Mouse (Mus musculus) NIH3T3 (cell line): ENCODE data around the gene Slc7a15.
A peak's percentile ranks its signal among the peaks of the same experiment; 100 is the strongest.
"Not testable (repeated sequence)": the region's sequence is repeated elsewhere in the genome, so short reads cannot be mapped to it uniquely, and the experiment has no call there.

Experiments used
- DNase-seq: peaks from one replicate; pipeline ENCODE4 v3.0.0-alpha.2; 2012; ENCODE audit warnings: low read depth

The Slc7a15 gene

DNA sequence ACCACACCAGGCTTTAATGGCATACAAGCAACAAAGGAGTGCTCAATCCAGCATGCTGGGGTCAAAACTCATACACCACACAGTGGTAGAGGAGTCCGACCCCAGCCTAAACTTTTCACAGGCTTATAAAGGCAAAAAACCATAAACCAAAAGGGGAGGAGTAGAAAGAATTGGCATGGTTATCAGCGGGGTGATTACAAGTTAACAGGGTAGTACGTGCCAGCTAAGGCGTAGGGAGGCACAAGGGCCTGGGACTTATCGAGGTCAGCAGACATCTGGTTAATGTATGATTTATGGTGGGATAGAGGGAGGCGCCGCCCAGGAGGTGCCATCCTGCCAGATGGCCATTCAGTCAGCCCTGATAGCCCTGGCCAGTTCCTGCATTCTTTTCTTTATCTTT lies at the start of gene Slc7a15:
Gene Slc7a15, minus strand, starts transcription at position 101 of the 400 bp plus-strand sequence.
- not testable (repeated sequence) for DNase-seq

DNA sequence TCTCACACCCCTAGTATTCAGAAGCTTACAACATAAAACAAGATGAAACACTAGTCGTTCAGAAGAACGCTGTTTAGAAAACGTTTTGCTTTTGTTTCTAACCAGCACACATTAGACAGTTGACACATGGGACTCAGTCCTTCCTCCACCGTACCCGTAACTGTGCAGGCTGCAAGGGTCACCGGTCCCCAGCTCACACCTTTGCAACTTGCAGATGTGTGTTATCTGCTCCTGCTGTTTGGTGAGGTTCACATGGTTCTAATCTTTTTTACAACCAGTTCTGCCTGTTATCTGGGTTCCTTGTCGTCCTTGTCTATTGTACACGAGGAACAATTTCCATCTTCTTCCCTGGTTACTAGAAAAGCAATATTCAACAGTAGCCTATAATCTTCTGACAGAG lies 49.3 kb upstream of the Slc7a15 start:
- DNase-seq, result not testable (repeated sequence)

DNA sequence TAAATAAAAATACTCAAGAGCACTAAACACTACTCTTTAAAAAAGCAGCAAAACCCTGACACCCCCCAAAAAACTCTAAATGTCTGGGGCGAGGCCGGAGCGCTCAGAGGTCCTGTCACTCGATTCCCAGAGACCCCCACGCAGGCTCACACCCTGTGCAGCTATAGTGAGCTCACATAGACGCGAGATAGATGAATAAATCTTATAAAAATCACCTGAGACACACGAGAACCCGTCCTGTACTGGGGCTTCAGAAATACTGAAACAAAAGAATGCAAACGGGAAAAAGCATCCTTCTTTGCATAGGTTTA lies 42.5 kb upstream of the Slc7a15 start:
- no peak for DNase-seq

DNA sequence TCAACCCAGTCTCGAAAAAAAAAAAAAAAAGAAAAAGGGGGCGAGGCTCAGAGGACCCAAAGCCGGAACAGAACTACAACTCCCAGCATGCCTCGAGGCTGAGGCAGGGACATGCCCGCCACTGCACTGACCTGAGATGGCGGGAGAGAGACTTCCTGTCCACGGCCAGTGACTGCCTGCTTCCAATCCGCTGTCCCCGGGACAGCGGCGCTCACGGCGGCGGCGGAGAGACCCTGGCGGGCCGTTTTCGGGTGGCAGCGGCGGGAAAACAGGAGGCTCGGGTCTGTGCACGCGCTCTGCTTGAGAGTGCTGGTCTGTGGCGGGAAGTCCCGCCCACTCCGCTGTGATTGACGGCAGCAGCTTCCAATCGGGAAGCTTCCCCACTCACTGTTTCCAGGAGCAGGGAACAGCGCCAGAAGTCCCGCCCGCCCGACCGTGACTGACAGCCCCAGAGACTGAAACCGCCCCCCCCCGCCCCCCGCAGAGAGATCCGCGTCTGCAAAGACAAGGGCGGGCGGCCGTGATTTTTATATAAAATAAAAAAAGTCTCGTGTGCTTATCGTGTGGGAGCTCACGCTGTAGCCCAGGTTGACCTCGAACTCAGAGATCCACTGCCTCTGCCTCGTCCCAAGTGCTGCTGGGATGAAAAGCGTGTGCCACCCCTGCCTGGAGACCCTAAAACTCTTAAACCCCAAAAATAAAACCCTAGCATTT lies 42.0 kb upstream of the Slc7a15 start:
- DNase-seq, result peak; percentile 98

DNA sequence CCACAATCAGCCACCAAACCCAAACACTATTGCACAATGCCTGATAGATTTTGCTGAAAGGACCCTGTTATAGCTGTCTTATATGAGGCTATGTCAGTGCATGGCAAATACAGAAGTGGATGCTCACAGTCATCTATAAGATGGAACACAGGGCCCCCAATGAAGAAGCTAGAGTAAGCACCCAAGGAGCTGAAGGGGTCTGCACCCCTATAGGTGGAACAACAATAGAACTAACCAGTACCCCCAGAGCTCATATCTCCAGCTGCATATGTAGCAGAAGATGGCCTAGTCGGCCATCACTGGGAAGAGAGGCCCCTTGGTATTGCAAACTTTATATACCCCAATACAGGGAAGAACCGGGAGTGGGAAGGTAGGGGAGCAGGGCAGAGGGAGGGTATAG lies 41.3 kb upstream of the Slc7a15 start:
- DNase-seq, result not testable (repeated sequence)

DNA sequence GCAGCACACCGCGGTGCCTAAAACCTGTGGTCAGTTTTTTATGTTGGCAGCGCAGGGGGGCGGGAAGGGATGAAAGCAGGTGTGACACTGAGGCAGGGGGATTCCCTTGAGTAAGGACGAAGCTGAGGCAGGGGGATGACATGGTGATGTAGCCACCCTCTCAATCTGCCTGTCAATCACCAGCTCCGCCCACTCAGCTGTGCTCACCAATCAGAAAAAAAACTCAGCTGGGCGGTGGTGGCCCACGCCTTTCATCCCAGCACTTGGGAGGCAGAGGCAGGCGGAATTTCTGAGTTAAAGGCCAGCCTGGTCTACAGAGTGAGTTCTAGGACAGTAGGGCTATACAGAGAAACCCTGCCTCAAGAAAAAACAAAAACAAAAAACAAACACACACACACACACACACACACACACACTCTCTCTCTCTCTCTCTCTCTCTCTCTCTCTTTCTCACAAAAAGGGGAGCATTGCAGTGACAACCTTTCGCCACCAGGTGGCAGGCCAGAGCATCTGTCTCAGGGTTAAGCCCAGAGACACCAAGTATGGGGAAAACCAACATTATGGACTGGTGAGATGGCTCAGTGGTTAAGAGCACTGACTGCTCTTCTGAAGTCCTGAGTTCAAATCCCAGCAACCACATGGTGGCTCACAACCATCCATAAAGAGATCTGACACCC lies 39.7 kb upstream of the Slc7a15 start:
- peak; percentile 92 for DNase-seq

DNA sequence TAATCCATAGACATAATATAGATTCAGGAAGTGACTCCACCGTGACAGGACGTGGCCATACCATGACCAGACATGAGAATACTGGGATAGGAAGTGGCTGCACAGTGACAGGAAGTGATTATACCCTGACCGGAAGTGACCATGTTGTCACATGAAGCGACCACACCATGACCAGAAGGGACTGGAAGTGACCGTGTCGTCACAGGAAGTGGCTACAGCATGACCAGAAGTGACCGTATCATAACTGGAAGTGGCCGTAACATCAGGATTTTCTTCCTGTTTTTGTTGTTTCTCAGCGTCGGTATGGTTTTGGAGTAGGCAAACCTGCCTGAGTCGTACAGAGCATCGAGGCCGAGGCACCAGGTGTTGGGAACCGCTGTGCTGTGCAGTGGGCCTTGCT lies 38.1 kb upstream of the Slc7a15 start:
- no peak for DNase-seq

DNA sequence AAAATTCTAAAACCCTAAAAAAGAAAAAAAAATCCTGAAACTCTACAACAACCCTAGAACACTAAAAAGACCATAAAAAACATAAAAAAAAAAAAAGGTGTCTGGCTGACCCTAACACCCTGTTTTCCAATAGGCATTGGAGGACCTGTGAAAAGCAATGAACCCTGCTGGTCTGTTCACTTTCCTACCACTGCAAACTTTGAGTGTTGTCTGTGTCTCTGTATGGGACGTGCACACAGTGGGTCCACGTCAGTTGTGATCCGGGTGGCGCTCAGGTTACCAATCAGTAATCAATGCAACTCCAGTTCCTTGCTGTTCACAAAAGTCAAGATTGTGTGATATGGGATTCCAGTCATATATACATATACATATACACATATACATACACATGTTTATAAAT lies 36.7 kb upstream of the Slc7a15 start:
- no peak for DNase-seq

DNA sequence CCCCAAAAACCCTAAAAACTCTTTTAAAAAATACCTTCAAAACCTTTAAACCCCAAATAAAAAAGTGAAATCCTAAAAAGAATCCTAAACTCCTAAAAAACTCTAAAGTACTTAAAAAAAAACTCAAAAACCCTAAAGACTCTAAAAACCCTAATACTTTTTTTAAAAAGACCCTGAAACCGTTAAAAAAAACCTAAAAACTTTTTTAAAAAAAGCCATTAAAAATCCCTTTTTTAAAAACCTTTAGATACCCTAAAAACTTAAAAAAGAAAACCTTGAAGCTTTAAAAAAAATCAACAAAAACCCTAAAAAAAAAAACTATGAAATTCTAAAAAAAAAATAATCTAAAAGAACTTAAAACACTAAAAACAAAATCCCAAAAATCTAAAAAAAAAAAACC lies 35.4 kb upstream of the Slc7a15 start:
- no peak for DNase-seq

DNA sequence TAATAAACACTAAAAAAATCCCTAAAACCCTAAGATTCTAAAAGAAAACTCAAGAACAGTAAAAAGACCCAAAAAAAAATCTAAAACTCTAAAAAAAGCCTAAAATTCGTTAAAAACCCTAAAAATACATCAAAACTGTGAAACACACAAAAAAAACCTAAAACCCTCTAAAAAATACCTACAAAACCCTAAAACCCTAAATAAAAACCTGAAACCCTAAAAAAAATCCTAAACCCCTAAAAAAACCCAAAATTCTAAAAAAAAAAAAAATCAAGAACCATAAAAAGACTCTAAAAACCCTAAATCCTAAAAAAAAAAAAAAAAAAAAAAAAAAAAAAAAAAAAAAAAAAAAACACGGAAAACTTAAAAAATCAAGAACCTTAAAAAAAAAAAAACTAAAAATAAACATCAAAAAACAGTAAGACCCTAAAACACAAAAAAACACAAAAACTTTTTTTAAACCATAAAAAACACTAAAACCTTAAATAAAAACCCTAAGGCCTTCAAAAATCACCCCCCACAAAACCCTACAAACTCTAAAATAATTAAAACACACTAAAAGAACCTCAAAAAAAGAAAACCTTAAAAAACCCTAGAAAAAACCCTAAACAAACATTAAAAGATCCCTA lies 34.0 kb upstream of the Slc7a15 start:
- DNase-seq, result no peak

DNA sequence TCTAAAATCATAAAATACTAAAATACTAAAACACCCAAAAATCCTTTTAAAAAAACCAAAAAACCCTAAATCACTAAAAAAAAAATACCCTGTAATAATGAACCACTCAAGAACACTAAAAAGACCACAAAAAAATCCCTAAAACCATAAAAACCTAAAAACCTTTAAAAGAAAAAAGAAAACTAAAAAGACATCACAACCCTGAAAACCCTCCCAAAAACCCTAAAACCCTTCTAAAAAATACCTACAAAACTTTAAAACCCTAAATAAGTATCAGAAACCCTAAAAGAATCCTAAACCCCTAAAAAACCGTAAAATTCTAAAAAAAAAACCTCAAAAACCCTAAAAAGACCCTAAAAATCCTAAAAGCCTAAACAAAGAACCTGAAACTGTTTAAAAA lies 32.8 kb upstream of the Slc7a15 start:
- no peak for DNase-seq

DNA sequence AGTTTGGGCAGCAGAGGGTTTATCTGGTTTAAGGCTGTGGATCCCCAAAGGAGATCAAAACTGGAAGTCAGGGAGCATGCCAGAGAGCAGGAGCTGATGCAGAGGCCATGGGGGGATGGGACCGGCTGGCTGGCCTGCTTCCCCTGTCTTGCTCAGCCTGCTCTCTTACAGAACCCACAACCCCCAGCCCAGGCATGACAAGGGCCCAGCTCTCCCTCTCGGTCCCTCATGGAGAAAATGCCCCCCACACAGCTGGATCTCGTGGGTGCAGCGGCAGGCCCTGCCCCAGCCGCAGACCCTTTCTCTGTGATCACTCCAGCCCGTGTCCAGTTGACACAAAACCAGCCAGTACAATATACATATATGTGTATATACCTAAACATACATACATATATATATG lies 30.7 kb upstream of the Slc7a15 start:
- no peak for DNase-seq

DNA sequence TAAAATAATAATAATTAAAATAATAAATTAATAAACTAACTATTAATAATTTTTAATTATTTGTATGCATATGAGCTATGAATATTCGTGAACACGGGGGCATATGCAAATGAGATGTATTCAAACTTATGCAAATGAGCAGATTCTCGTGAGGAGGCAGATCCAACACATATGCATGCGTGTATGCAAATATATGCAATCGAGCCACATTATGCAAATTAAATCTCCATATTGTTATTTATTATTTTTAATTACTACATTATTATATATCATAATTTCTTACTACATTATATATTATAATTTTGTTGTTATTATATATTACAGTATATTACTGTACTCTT lies 21.8 kb upstream of the Slc7a15 start:
- no peak for DNase-seq

DNA sequence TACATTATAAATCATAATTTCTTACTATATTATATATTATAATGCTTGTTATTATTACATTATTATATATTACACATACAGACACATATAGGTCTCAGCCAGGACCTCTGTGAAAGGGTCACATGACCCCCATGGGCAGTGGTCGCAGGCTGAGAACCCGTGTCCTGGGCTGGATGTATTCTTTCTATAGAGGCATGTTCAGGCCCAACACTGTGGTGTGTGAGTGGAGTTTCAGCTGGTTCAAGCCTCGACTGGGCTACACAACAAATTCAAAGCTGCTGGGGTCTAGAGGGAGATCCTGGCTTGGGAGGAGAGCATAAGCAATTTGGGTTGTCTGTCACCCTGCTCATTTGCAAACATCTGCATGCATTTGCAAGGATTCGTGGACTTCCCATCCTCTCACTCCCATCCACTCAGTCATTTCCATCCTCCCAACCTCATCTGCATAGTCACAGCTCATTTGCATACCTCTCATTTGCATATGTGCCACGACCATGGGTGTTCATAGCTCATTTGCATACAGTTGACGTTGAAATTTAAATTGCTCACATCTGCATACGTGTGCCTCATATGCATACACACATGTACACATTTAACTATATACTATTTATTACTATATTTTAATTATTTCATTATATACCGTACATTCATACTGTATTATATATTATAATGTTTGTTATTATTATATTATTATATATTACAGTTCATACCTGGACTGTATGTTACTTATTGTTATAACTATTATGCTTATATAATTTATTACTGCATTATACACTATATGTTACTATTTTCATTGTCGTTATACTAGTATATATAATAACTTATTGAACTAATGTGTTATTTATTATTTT lies 21.2 kb upstream of the Slc7a15 start:
- DNase-seq, result no peak

DNA sequence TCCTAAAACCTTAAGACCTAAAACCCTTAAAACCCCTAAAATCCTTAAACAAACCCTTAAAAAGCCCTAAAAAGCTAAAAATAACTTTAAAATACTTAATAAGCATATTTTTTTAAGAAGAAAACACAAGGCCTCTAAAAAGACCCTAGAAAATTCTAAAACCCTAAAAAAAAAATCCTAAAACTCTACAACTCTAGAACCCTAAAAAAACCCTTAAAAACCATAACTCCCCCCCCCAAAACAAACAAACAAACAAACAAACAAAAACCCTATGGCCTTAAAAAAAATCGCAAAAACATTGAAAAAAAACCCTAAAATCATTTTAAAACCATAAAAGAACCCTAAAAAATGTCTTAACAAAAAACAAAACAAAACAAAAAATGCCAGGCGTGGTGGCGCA lies 19.4 kb upstream of the Slc7a15 start:
- no peak for DNase-seq

DNA sequence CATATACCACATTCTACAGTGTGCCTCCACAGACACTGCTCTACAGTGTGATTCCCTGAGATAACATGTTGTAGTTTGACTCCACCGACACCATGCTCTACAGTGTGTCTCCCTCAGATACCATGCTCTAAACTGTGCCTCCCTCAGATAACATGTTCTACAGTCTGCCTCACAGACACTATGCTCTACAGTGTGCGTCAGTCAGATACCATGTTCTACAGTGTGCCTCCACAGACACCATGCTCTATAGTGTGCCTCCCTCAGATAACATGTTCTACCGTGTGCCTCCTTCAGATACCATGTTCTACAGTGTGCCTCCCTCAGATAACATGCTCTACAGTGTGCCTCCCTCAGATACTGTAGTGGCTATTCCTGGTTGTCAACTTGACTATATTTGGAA lies 10.2 kb upstream of the Slc7a15 start:
- no peak for DNase-seq

DNA sequence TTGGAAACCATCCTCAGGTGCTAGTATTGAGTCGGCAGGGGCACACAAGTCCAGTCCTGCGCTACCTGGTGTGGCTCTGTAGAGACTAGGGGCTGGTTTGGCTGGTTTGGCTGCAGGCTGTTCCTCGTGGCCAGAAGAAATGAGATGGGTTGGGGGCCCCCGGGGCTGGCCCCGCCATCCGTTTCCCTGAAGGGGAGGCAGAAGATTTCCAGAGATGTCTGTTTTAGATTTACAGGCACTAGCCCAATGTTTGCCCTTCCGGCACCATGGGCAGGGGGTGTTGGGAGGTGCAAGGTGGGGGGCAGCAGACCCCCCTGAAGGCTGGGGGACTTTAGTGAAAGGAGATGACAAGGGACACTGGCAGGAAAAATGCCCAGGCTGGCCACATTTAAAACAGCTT lies 3.3 kb downstream of the Slc7a15 start:
- no peak for DNase-seq

DNA sequence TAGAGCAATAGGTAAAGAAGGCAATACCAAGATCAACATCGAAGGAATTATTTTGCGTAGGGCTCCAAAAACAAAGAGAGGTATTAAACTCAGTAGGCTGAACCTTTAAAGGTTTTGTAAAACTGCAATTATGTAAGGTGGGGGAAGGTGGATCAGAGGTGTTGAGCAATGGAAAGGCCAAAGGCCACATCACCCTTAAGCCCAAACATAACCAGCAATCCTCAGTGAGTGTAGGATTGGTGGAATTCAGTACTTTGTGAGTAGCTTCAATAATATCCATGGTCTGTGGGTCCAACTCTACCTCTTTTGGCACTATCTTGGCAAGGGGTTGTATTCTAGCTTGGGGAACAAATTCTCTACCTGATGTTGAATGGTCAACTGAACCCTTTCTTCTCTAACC lies 7.5 kb downstream of the Slc7a15 start:
- not testable (repeated sequence) for DNase-seq

DNA sequence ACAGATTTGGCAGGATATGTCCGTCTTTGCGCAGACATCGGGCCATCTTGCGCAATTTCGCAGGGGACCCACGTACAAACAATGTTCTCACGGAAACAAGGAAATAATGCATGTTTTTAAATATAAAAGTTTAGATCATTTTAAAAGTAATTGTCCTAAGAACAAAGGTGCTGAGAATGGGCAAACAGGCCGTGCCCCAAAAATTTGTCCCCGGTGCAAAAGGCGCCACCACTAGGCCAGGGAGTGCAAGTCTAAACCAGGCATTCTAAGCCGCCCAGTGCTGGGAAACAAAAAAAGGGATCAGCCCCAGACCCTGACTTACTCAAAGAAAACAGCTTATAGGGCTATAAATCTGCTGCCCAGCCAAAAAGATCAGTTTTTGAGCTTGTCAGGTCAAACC lies 25.5 kb downstream of the Slc7a15 start:
- DNase-seq, result no peak

DNA sequence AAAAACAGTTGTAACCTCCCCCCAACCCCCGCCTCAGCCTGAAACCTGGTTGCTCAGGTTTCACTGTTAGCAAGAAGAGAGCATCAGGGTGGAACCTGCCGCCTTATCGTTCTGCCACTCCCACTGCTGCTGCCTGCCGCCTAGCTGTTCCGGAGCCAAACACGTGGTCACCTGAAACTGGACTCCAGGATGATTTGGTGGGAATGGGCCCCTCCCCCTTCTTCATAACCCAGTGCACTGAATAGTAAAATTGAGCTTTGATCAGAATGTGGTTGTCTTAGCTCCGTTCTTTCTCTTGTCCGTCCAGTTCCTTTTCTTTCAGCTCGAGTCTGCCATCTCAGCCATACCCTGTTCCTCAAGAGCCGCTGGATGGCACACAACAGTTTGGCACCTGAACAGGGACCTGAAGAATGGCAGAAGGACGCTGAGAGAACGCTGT lies 26.9 kb downstream of the Slc7a15 start:
- not testable (repeated sequence) for DNase-seq

DNA sequence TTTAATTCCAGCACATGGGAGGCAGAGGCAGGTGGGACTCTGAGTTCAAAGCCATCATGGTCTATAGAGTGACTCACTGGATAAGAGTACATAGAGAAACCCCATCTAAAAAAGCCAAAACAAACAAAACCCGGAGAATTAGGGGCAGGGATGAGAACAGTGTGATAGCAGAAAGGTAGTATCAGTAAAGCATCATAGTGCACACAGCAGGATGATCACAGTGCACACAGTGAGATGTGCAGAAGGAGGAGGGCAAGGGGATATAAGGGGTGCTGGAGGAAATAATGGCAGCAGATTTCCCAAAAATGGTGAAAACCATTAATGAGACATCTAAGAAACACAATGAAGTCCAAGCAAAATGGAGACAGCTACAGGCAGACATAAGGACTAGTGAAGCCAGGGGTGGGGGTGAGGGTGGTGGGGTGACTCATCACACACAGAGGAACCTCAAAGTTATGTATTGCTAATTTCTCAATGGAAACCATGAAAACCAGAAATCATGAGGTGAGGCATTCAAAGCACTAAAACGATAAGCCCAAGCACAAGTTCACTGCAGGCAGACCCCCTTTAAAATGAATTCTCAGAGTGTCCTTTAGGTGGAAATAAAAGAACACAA lies 27.5 kb downstream of the Slc7a15 start:
- DNase-seq, result not testable (repeated sequence)

DNA sequence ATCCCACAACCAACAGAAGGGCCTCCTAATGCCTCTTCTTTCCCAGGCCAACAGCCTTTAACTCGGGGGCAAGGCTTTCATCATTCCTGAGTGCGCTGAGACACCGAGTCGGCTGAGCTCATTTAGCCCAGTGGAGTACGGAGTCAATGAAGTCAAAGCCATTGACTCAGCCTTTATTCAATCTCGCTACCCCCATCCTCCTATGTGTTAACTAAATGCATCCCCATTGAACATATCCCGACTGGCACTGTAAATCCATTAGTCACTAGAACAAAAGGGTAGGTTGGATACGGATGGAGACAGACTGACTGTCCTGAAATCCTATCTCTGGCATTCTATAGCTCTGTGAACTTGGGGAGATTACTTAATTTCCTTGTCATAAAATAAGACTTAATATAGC lies 36.7 kb downstream of the Slc7a15 start:
- not testable (repeated sequence) for DNase-seq
